Mouse (Mus musculus) hindbrain, embryonic 16.5 days (tissue): ENCODE measurements at regions not wholly inside any gene's neighbourhood (a gene's known extent, or its start where the extent isn't known, plus 50 kb on each side); places are given as distances from the start of the nearest gene placed in this dataset.

Source experiments
- ATAC-seq: fragments of 200-750 bp; cut with Nextera tagmentation; 2 replicates; pipeline ENCODE4 v1.8.0; 2017; ENCODE audit warnings: moderate TSS enrichment, moderate library complexity
- H3K27ac ChIP-seq: fragments of 300-500 bp; sonication (generic); 2 replicates; pipeline ENCODE4 v1.5.1; 2014; ENCODE audit warnings: low read depth, mild to moderate bottlenecking, control low read depth, low read length, moderate library complexity
- H3K27me3 ChIP-seq: fragments of 300-500 bp; sonication (generic); replicated peaks from 2 replicates; pipeline ENCODE4 v1.6.1; 2014; ENCODE audit warnings: low read length; ENCODE audit not compliant: control insufficient read depth, insufficient read depth
- H3K36me3 ChIP-seq: fragments of 300-500 bp; sonication (generic); 2 replicates; pipeline ENCODE4 v1.6.1; 2014; ENCODE audit warnings: mild to moderate bottlenecking, low read length, moderate library complexity, mixed read lengths; ENCODE audit not compliant: control insufficient read depth, insufficient read depth
- H3K4me1 ChIP-seq: fragments of 300-500 bp; sonication (generic); 2 replicates; pipeline ENCODE4 v1.6.1; 2014; ENCODE audit warnings: low read depth, low read length; ENCODE audit not compliant: control insufficient read depth, insufficient read depth
- H3K4me2 ChIP-seq: fragments of 300-500 bp; sonication (generic); 2 replicates; pipeline ENCODE4 v1.6.1; 2014; ENCODE audit warnings: mild to moderate bottlenecking, low read length, control low read depth, moderate library complexity
- H3K4me3 ChIP-seq: fragments of 300-500 bp; sonication (generic); 2 replicates; pipeline ENCODE4 v1.5.1; 2014; ENCODE audit warnings: mild to moderate bottlenecking, low read length, control low read depth, moderate library complexity
- H3K9ac ChIP-seq: fragments of 300-500 bp; sonication (generic); 2 replicates; pipeline ENCODE4 v1.6.1; 2014; ENCODE audit warnings: low read depth, mild to moderate bottlenecking, control low read depth, low read length, moderate library complexity
- H3K9me3 ChIP-seq: fragments of 300-500 bp; sonication (generic); 2 replicates; pipeline ENCODE4 v1.6.1; 2014; ENCODE audit warnings: mild to moderate bottlenecking, low read length, moderate library complexity; ENCODE audit not compliant: control insufficient read depth
- WGBS: fragments of 180-500 bp; shearing (Covaris S2); extraction: QIAGEN DNeasy Blood & Tissue Kit; methylation state at CpG from one replicate; pipeline ENCODE4 v1.1.7; 2014; 5-methylcytosine and 5-hydroxymethylcytosine counted together

GRCm38 (mm10) chr17:61106302-61106701, 1774.8 kb downstream of the Efna5 start:
- ATAC-seq, result no peak
- Histone ChIP-seq H3K36me3 (no peaks in the 10 kb centered on the region), H3K4me2 (no peak overlapping the region), H3K27me3 (no peaks in the 10 kb centered on the region), H3K27ac (no peak overlapping the region), H3K4me3 (no peak overlapping the region), H3K9me3 (no peaks in the 10 kb centered on the region), H3K4me1 (no peaks in the 10 kb centered on the region), H3K9ac (no peak overlapping the region)
- 96% methylated on average over 1 of the region's 1 CpGs for WGBS

GRCm38 (mm10) chr17:61060450-61060849, 1820.7 kb downstream of the Efna5 start:
- 88% methylated on average over 5 of the region's 5 CpGs for WGBS

GRCm38 (mm10) chr17:61058471-61058870, 1822.6 kb downstream of the Efna5 start:
- no peak overlapping the region for H3K4me2 ChIP-seq
- ATAC-seq, result no peak
- no peak overlapping the region for H3K27ac ChIP-seq
- H3K27me3 ChIP-seq, result no peaks in the 10 kb centered on the region
- no peaks in the 10 kb centered on the region for H3K36me3 ChIP-seq
- H3K9me3 ChIP-seq, result no peaks in the 10 kb centered on the region
- H3K9ac ChIP-seq, result no peak overlapping the region
- WGBS, result 97% methylated on average over 2 of the region's 2 CpGs
- no peaks in the 10 kb centered on the region for H3K4me1 ChIP-seq
- no peak overlapping the region for H3K4me3 ChIP-seq

More at GRCm38 (mm10) chr17:61060450-61060849, 1820.7 kb downstream of the Efna5 start:
- Histone ChIP-seq H3K27me3 (no peaks in the 10 kb centered on the region), H3K27ac (no peak overlapping the region), H3K9me3 (no peaks in the 10 kb centered on the region), H3K4me3 (no peak overlapping the region), H3K9ac (no peak overlapping the region), H3K4me2 (no peak overlapping the region), H3K36me3 (no peaks in the 10 kb centered on the region), H3K4me1 (no peaks in the 10 kb centered on the region)
- no peak for ATAC-seq

- Histone ChIP-seq H3K9me3 (no peaks in the 10 kb centered on the region), H3K4me1 (no peaks in the 10 kb centered on the region), H3K27me3 (no peaks in the 10 kb centered on the region), H3K9ac (no peak overlapping the region), H3K27ac (no peak overlapping the region), H3K4me3 (no peak overlapping the region), H3K4me2 (no peak overlapping the region), H3K36me3 (no peaks in the 10 kb centered on the region)
- no peak for ATAC-seq
- WGBS, result 48% methylated on average over 4 of the region's 4 CpGs
Observed at GRCm38 (mm10) chr17:61033544-61034251, 1847.4 kb downstream of the Efna5 start.

GRCm38 (mm10) chr17:61018647-61019046, 1862.5 kb downstream of the Efna5 start:
- H3K27me3 ChIP-seq, result no peaks in the 10 kb centered on the region
- no peaks in the 10 kb centered on the region for H3K4me1 ChIP-seq
- H3K36me3 ChIP-seq, result no peaks in the 10 kb centered on the region
- H3K27ac ChIP-seq, result no peak overlapping the region
- 50% methylated on average over 4 of the region's 4 CpGs for WGBS
- no peak overlapping the region for H3K4me2 ChIP-seq
- H3K9ac ChIP-seq, result no peak overlapping the region
- no peak for ATAC-seq
- no peaks in the 10 kb centered on the region for H3K9me3 ChIP-seq
- H3K4me3 ChIP-seq, result no peak overlapping the region
